Mouse (Mus musculus) small intestine, adult 2 months (tissue): Measurements from ENCODE around the gene Echdc2.

Source experiments
- CTCF ChIP-seq: fragments of 200-500 bp; IDR thresholded peaks from 2 replicates; pipeline ENCODE4 v1.5.1; 2012; ENCODE audit warnings: low read depth, mild to moderate bottlenecking, control low read depth, inconsistent platforms, low read length, moderate library complexity, mixed read lengths; ENCODE audit not compliant: insufficient replicate concordance, insufficient read length; ENCODE audit errors: extremely low read depth
- POLR2A ChIP-seq: fragments of 200-500 bp; IDR thresholded peaks from 2 replicates; pipeline ENCODE4 v1.6.1; 2012; ENCODE audit warnings: low read depth, mild to moderate bottlenecking, control low read depth, inconsistent platforms, low read length, moderate library complexity

DNA sequence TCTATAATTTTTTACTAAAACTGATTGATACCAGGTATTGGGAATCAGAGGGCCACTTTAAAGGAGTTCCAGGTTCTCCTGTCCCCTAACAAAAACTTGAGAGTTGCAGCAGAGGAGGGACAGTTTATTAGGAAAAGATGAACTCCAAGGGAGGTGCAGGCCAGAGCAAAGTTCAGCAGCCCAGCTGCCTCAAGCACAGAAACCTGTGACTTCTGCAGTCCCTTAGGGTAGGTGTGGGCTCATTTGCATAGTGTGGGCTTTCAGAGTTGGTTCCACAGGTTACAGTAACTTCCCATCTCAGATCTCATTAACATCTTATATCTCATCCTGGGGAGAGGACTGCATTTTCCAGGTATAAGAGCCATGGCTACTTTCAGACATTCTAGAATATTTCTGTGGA, 21.5 kb upstream of the Echdc2 start:
- no peak for TF ChIP-seq CTCF
- no peak for TF ChIP-seq POLR2A
